Mouse (Mus musculus) neural tube, embryonic 13.5 days (tissue): Measurements from ENCODE around the gene Psmd13. TPM values are rescaled to one million over a fixed set of nuclear protein-coding genes. Genes with fewer than 3 reads are reported as not detected.

ENCODE experiments used
- ATAC-seq: fragments of 200-750 bp; cut with Nextera tagmentation; 2 replicates; pipeline ENCODE4 v1.8.0; 2017; ENCODE audit warnings: low read depth, mild to moderate bottlenecking, moderate TSS enrichment, moderate library complexity
- H3K27ac ChIP-seq: fragments of 300-500 bp; sonication (generic); replicated peaks from 2 replicates; pipeline ENCODE4 v1.5.1; 2015; ENCODE audit warnings: moderate library complexity, mild to moderate bottlenecking, inconsistent platforms
- H3K27me3 ChIP-seq: fragments of 300-500 bp; sonication (generic); 2 replicates; pipeline ENCODE4 v1.6.1; 2015; ENCODE audit warnings: mild to moderate bottlenecking, inconsistent platforms
- H3K36me3 ChIP-seq: fragments of 300-500 bp; sonication (generic); 2 replicates; pipeline ENCODE4 v1.6.1; 2015; ENCODE audit warnings: mild to moderate bottlenecking, inconsistent platforms
- H3K4me1 ChIP-seq: fragments of 300-500 bp; sonication (generic); replicated peaks from 2 replicates; pipeline ENCODE4 v1.6.1; 2015; ENCODE audit warnings: inconsistent platforms
- H3K4me2 ChIP-seq: fragments of 300-500 bp; sonication (generic); 2 replicates; pipeline ENCODE4 v1.6.1; 2015; ENCODE audit warnings: inconsistent platforms, mild to moderate bottlenecking, moderate library complexity
- H3K4me3 ChIP-seq: fragments of 300-500 bp; sonication (generic); 2 replicates; pipeline ENCODE4 v1.5.1; 2015; ENCODE audit warnings: mild to moderate bottlenecking, inconsistent platforms
- H3K9ac ChIP-seq: fragments of 300-500 bp; sonication (generic); 2 replicates; pipeline ENCODE4 v1.6.1; 2015; ENCODE audit warnings: moderate library complexity, mild to moderate bottlenecking, inconsistent platforms
- H3K9me3 ChIP-seq: fragments of 300-500 bp; sonication (generic); 2 replicates; pipeline ENCODE4 v1.6.1; 2016; ENCODE audit warnings: inconsistent platforms
- WGBS: fragments of 180-500 bp; shearing (Covaris S2); methylation state at CpG from one replicate; pipeline ENCODE4 v1.1.7; 2015; 5-methylcytosine and 5-hydroxymethylcytosine counted together
- polyA plus RNA-seq: library from polyadenylated mRNA; unstranded; fragments of >200 nt; fragmentation: Nextera tagmentation; extraction: Ambion mirVana; gene quantifications from 2 replicates; pipeline ENCODE4 v1.2.1, GENCODE M21; 2015

The Psmd13 gene
- polyA plus RNA-seq, 1 experiment from 2014 or later = 258 TPM

DNA sequence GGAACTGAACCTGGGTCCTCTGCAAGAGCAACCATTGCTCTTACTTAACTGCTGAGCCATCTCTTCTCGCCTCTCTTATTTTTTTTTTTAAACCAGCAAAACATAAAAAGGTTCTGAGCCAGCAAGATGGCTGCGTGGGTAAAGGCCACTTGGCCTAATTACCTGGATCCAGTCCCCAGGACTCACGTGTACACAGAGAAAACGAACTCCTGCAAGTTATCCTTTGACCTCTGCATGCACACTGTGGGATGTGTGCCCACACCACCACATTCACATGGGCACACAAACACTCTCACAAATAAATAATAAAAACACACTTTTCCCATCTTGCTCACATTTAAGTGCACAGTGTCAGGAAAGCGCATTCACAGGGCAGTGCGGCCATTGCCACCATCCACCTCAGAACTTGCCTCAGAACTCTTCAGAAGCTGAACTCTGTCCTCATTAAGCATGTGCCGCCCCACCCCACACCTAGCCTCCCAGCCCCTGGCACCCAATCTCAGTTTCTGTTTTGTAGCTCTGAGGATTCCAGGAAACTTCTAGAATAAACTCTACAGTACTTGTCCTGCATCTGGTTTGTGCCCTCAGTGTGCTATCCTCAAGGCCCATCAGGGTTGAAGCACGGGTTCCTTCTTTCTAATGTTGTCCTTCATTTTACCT, 32.4 kb downstream of the Psmd13 start:
- Histone ChIP-seq H3K27ac (no peak overlapping the region), H3K9me3 (no peaks in the 10 kb centered on the region), H3K36me3 (no peaks in the 10 kb centered on the region), H3K4me3 (no peak overlapping the region), H3K27me3 (peaks cover 16% of the 10 kb centered on the region), H3K9ac (no peak overlapping the region), H3K4me2 (no peak overlapping the region), H3K4me1 (no peaks in the 10 kb centered on the region; the same call in 1 of the 2 replicates)
- 89% methylated on average over 8 of the region's 8 CpGs for WGBS
- no peak for ATAC-seq

DNA sequence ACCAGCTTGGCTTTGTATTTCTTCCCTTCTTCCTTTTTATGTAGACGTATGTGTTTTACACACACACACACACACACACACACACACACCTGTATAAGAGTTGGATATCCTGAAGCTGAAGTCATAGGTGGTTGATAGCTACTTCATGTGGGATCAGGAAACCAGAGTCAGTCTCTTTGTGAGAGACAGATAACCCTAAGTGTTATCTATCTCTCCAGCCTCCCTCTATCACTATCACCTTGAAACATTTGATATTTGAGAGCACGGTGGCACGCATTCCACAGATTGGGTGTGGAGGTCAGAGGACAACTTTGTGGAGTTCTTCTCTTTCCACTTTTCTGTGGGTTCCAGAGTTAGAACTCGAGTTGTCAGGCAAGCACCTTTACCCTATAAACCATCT, 38.1 kb downstream of the Psmd13 start:
- Histone ChIP-seq H3K4me1 (peaks cover 20% of the 10 kb centered on the region), H3K4me2 (no peak overlapping the region), H3K4me3 (no peak overlapping the region), H3K27me3 (peaks cover 68% of the 10 kb centered on the region), H3K27ac (no peak overlapping the region), H3K9ac (no peak overlapping the region), H3K36me3 (no peaks in the 10 kb centered on the region), H3K9me3 (no peaks in the 10 kb centered on the region)
- 78% methylated on average over 4 of the region's 4 CpGs for WGBS
- no peak for ATAC-seq

DNA sequence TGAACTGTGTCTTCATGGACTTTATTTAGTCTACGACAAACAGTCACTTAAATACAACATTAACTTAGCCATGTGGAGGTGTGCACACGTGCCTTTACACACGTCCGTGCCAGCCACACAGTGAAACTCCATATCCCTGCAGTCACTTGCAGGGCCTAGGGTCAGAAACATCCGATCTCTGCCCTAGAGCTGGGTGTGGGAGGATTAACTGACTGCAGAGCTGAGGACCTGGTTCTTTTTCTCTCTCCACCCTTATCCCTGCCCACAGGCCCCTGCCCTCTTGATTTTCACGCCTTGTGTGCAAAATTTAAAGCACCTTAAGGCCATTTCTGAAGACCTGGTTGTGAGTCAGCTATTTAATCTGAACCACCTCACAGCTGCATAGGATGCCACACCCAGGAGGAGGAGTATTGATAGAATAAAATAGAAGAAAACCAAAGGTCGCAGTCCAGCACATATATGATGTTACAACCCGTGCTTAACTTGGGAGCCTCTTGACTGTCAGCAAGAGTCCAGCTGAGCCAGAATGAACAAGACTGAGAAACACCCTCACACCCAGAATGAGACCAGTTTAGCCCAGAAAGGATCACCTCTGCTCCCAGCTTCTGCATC, 38.8 kb downstream of the Psmd13 start, which contains the start of gene Nlrp6:
Gene Nlrp6 (plus strand): TSS at position 485 of the 612 bp plus-strand sequence.
- H3K27me3 ChIP-seq = peaks cover 74% of the 10 kb centered on the region
- 85% methylated on average over 8 of the region's 8 CpGs for WGBS
- no peak within 1 kb of the TSS for H3K9ac ChIP-seq
- ATAC-seq = no peak
- no peaks in the 10 kb centered on the region for H3K9me3 ChIP-seq
- H3K4me3 ChIP-seq = no peak within 1 kb of the TSS
- H3K27ac ChIP-seq = no peak within 1 kb of the TSS
- no peaks in the 10 kb centered on the region for H3K36me3 ChIP-seq
- H3K4me1 ChIP-seq = peaks cover 20% of the 10 kb centered on the region
- peak within 1 kb of the TSS; percentile 85; the same call in 1 of the 2 replicates for H3K4me2 ChIP-seq

DNA sequence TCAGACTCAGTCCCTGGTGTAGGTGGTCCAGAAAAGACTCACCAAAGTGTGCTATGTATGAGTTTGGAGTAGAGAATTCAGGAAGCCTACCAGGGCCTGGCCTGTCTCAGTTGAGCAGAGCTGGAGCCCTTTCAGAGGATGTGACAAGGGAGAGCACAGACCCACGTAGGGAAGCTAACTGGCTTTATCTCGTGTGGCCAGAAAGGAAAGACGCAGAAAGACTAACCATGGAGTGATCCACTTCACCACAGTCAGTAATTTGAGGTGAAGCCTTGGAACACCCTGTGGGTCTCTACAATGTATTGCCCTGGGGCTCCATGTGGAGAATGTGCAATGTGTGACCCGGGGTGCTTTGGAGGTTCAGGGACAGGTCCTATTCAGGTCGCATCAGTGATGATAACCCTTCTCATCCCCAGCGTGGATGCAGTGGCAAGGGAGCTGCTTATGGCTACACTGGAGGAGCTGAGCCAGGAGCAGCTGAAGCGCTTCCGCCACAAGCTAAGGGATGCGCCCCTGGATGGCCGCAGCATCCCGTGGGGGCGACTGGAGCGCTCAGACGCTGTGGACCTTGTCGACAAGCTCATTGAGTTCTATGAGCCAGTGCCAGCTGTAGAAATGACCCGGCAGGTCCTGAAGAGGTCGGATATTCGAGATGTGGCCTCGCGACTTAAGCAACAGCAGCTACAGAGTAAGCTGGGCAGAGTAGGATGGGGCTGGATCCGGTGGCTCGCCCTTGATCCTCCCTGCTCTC, 39.6 kb downstream of the Psmd13 start:
- H3K9ac ChIP-seq = no peak overlapping the region
- no peaks in the 10 kb centered on the region for H3K36me3 ChIP-seq
- peaks cover 20% of the 10 kb centered on the region for H3K4me1 ChIP-seq
- no peak overlapping the region for H3K27ac ChIP-seq
- H3K27me3 ChIP-seq = peaks cover 80% of the 10 kb centered on the region
- WGBS = 30% methylated on average over 22 of the region's 22 CpGs
- no peak for ATAC-seq
- peak overlapping the region; percentile 43; the same call in 1 of the 2 replicates for H3K4me3 ChIP-seq
- H3K9me3 ChIP-seq = no peaks in the 10 kb centered on the region
- H3K4me2 ChIP-seq = peak overlapping the region; percentile 85; the same call in 1 of the 2 replicates

DNA sequence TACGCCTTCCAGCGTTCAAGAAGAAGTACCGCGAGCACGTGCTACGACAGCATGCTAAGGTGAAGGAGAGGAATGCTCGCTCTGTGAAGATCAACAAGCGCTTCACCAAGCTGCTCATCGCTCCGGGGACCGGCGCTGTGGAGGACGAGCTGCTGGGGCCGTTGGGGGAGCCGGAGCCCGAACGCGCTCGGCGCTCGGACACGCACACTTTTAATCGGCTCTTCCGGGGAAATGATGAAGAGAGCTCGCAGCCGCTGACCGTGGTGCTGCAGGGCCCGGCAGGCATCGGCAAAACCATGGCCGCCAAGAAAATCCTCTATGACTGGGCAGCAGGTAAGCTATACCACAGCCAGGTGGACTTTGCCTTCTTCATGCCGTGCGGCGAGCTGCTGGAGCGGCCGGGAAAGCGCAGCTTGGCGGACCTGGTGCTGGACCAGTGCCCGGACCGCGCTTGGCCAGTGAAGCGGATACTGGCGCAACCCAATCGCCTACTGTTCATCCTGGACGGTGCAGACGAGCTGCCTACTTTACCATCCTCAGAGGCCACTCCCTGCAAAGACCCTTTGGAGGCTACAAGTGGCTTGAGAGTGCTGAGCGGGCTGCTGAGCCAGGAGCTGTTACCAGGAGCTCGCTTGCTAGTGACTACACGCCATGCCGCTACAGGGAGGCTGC, 40.8 kb downstream of the Psmd13 start:
- Histone ChIP-seq H3K9me3 (no peaks in the 10 kb centered on the region), H3K36me3 (no peaks in the 10 kb centered on the region), H3K4me2 (peak overlapping the region; percentile 85), H3K4me3 (peak overlapping the region; percentile 43), H3K9ac (peak overlapping the region; percentile 58), H3K27ac (no peak overlapping the region), H3K4me1 (peaks cover 20% of the 10 kb centered on the region), H3K27me3 (peaks cover 80% of the 10 kb centered on the region)
- peak; percentile 71; the same call in 1 of the 2 replicates for ATAC-seq
- under 1% methylated on average over 49 of the region's 49 CpGs for WGBS

DNA sequence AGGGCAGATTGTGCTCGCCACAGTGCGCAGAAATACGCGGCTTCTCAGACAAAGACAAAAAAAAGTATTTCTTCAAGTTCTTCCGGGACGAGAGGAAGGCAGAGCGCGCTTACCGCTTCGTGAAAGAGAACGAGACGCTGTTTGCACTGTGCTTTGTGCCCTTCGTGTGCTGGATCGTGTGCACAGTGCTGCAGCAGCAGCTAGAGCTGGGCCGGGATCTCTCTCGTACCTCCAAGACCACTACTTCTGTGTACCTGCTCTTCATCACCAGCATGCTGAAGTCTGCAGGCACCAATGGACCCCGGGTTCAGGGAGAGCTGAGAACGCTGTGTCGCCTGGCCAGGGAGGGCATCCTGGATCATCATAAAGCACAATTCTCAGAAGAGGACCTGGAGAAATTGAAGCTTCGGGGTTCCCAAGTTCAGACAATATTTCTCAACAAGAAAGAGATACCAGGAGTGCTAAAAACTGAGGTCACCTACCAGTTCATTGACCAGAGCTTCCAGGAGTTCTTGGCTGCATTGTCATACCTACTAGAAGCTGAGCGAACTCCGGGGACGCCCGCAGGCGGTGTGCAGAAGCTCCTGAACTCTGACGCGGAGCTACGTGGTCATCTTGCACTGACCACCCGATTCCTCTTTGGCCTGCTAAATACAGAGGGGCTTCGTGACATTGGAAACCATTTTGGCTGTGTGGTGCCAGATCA, 41.5 kb downstream of the Psmd13 start:
- peak overlapping the region; percentile 58 for H3K9ac ChIP-seq
- WGBS = 22% methylated on average over 30 of the region's 30 CpGs

DNA sequence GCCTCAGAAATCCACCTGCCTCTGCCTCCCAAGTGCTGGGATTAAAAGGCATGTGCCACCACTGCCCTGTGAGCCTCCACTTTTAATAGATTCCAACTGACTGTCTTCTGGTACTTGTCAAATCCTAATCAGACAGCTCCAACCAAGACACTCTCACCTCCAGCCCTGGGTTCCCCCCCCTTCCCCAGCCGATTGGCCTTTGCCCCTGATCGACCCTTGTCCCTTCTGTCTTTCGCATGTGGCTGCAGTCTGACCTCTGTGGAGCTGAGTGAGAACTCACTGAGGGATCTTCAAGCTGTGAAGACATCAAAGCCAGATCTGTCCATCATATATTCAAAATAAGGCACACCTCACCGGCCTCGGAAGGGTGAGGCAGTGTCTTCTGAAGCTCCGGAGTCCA, 45.4 kb downstream of the Psmd13 start:
- Histone ChIP-seq H3K9ac (no peak overlapping the region), H3K9me3 (no peaks in the 10 kb centered on the region), H3K4me2 (no peak overlapping the region), H3K4me3 (no peak overlapping the region), H3K27ac (no peak overlapping the region), H3K36me3 (no peaks in the 10 kb centered on the region), H3K27me3 (peaks cover 40% of the 10 kb centered on the region), H3K4me1 (peaks cover 14% of the 10 kb centered on the region)
- no peak for ATAC-seq
- 90% methylated on average over 6 of the region's 6 CpGs for whole genome bisulfite sequencing

More for the DNA sequence above, 41.5 kb downstream of the Psmd13 start:
- peaks cover 20% of the 10 kb centered on the region for H3K4me1 ChIP-seq
- peak overlapping the region; percentile 43 for H3K4me3 ChIP-seq
- no peaks in the 10 kb centered on the region for H3K36me3 ChIP-seq
- no peaks in the 10 kb centered on the region for H3K9me3 ChIP-seq
- peaks cover 76% of the 10 kb centered on the region for H3K27me3 ChIP-seq
- ATAC-seq = peak; percentile 40; the same call in 1 of the 2 replicates
- H3K27ac ChIP-seq = no peak overlapping the region
- peak overlapping the region; percentile 85 for H3K4me2 ChIP-seq

DNA sequence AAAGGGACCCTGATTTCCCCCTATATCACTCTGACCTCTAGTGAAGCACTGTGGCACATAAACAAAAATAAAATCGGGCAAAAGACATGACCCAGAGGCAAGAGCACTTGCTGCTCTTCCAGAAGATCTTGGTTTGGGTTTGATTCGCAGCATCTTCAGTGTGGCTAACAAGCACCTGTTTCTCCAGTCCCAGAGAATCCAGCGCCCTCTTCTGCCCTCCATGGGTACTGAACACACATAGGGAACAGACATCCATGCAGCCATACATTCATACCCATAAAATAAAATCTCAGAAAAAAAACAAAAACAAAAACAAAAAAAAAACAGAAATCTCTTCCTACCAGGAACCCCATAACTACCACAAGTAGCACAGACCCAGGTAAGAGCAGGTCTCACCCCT, 56.7 kb downstream of the Psmd13 start:
- Histone ChIP-seq H3K4me2 (no peak overlapping the region), H3K9me3 (no peaks in the 10 kb centered on the region), H3K27ac (no peak overlapping the region), H3K4me3 (no peak overlapping the region), H3K9ac (no peak overlapping the region), H3K27me3 (0 out of 2 replicates have a peak, but pooled peaks cover 11% of the 10 kb centered on the region), H3K36me3 (no peaks in the 10 kb centered on the region), H3K4me1 (peaks cover 30% of the 10 kb centered on the region)
- whole genome bisulfite sequencing = 32% methylated on average over 3 of the region's 3 CpGs
- no peak for ATAC-seq

DNA sequence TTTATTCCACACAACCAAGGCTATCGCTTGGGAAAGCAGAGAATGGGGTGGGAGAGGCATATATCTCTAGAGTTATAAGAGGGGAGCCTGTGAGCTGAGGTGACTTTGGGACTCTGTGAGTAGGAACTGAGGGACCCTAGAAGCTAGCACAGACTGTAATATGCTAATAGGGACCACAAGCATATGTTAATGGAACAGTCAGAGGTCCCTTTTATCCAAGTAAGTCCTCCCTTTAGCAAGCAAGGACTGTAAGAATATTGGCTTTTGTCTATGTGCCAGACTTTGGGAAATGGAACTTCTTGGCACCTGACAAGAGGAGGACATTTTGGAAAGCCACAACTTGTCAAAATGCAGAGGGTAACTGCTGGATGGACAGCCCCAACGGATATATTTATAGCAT, 57.1 kb downstream of the Psmd13 start:
- H3K4me3 ChIP-seq = no peak overlapping the region
- ATAC-seq = no peak
- 0 out of 2 replicates have a peak, but pooled peaks cover 11% of the 10 kb centered on the region for H3K27me3 ChIP-seq
- peaks cover 30% of the 10 kb centered on the region for H3K4me1 ChIP-seq
- H3K27ac ChIP-seq = no peak overlapping the region
- H3K36me3 ChIP-seq = no peaks in the 10 kb centered on the region
- WGBS = 28% methylated on average over 2 of the region's 2 CpGs
- no peaks in the 10 kb centered on the region for H3K9me3 ChIP-seq
- no peak overlapping the region for H3K9ac ChIP-seq
- H3K4me2 ChIP-seq = no peak overlapping the region

DNA sequence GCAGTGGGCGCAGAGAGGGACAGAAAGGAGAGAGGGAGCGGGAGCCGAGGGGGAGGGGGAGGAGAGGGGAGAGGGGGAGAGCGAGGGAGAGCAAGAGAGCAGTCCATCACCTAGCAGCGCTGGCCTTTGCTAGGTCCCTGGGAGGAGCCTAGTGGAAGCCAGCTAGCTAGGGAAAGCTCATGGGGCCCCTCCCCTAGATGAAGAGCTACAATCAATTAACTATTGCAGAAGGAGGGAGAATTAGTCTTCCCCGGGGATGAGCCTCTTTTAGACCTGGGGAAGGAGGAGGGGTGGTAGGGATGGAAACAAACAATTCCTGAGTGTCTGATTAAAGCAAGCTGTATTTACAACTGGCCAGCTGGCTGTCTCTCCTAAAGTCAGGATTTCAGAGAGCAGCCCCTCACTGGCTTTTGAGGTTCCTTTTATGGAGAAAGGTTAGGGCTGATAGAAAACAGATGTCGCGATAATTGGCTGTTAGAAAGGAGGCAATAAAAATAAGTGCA, 58.0 kb downstream of the Psmd13 start:
- peaks cover 30% of the 10 kb centered on the region for H3K4me1 ChIP-seq
- no peaks in the 10 kb centered on the region for H3K36me3 ChIP-seq
- 1% methylated on average over 8 of the region's 8 CpGs for WGBS
- ATAC-seq = peak; percentile 60
- peak overlapping the region; percentile 17; the same call in 1 of the 2 replicates for H3K9ac ChIP-seq
- H3K27me3 ChIP-seq = 0 out of 2 replicates have a peak, but pooled peaks cover 11% of the 10 kb centered on the region
- H3K9me3 ChIP-seq = no peaks in the 10 kb centered on the region
- peak overlapping the region; percentile 42 for H3K27ac ChIP-seq
- H3K4me2 ChIP-seq = peak overlapping the region; percentile 24
- H3K4me3 ChIP-seq = no peak overlapping the region
